Mouse (Mus musculus) MEL (cell line): ENCODE measurements at regions not wholly inside any gene's neighbourhood (a gene's known extent, or its start where the extent isn't known, plus 50 kb on each side); places are given as distances from the start of the nearest gene placed in this dataset.

Source experiments
- DNase-seq: peaks from one replicate; pipeline ENCODE4 v3.0.0; 2011; ENCODE audit warnings: low read depth, low spot score
- H3K27ac ChIP-seq: 2 replicates; pipeline ENCODE4 v1.5.1; 2012; ENCODE audit warnings: low read depth, mild to moderate bottlenecking, control low read depth, low read length, moderate library complexity; ENCODE audit not compliant: control insufficient read depth
- H3K27me3 ChIP-seq, 2 experiments: fragments of 150-350 bp in 1 of 2; sonication (generic) in 1 of 2; 2 replicates each; pipeline ENCODE4 v1.6.1; 2012; ENCODE audit warnings: low read length in 2 of 2, mild to moderate bottlenecking in 2 of 2, improper control_type of control experiment in 1 of 2, moderate library complexity in 1 of 2; ENCODE audit not compliant: insufficient read depth in 2 of 2, control insufficient read depth in 1 of 2
- H3K36me3 ChIP-seq, 2 experiments: 2 replicates each; pipeline ENCODE4 v1.6.1; 2012 to 2014; ENCODE audit warnings: low read length in 2 of 2, improper control_type of control experiment in 1 of 2, inconsistent platforms in 1 of 2, mild to moderate bottlenecking in 1 of 2; ENCODE audit not compliant: insufficient read depth in 2 of 2, control insufficient read depth in 1 of 2
- H3K4me1 ChIP-seq, 2 experiments: fragments of 150-350 bp in 1 of 2; sonication (generic) in 1 of 2; 2 replicates each; pipeline ENCODE4 v1.6.1; 2012; ENCODE audit warnings: low read length in 2 of 2, improper control_type of control experiment in 1 of 2, mild to moderate bottlenecking in 1 of 2; ENCODE audit not compliant: insufficient read depth in 2 of 2, control insufficient read depth in 1 of 2
- H3K4me3 ChIP-seq, 2 experiments: fragments of 150-350 bp in 1 of 2; sonication (generic) in 1 of 2; 2 replicates each; pipeline ENCODE4 v1.5.1; 2012; ENCODE audit warnings: low read depth in 2 of 2, low read length in 2 of 2, mild to moderate bottlenecking in 2 of 2, moderate library complexity in 2 of 2, control low read depth in 1 of 2, improper control_type of control experiment in 1 of 2; ENCODE audit not compliant: control insufficient read depth in 1 of 2, insufficient read depth in 1 of 2
- H3K79me2 ChIP-seq: 2 replicates; pipeline ENCODE4 v1.6.1; 2012; ENCODE audit warnings: mild to moderate bottlenecking, low read length, moderate library complexity; ENCODE audit not compliant: control insufficient read depth, poor library complexity, insufficient read depth
- H3K9ac ChIP-seq: 2 replicates; pipeline ENCODE4 v1.6.1; 2012; ENCODE audit warnings: low read depth, mild to moderate bottlenecking, control low read depth, low read length, moderate library complexity; ENCODE audit not compliant: control insufficient read depth, poor library complexity, severe bottlenecking
- H3K9me3 ChIP-seq: fragments of 150-350 bp; sonication (generic); replicated peaks from 2 replicates; pipeline ENCODE4 v1.6.1; 2012; ENCODE audit warnings: mild to moderate bottlenecking, low read length, improper control_type of control experiment, moderate library complexity; ENCODE audit not compliant: insufficient read depth
- BHLHE40 ChIP-seq: IDR thresholded peaks from 2 replicates; pipeline ENCODE4 v1.6.1; 2012; ENCODE audit warnings: low read depth, mild to moderate bottlenecking, inconsistent platforms, low read length, improper control_type of control experiment, borderline replicate concordance
- CTCF ChIP-seq, 3 experiments: IDR thresholded peaks in 2 of 3; conservative IDR thresholded peaks in 1 of 3; 2 replicates each; pipeline ENCODE4 v1.5.1; 2011 to 2012; ENCODE audit warnings: low read length in 3 of 3, low read depth in 2 of 3, mild to moderate bottlenecking in 2 of 3, improper control_type of control experiment in 1 of 3, inconsistent platforms in 1 of 3, mixed read lengths in 1 of 3, moderate library complexity in 1 of 3; ENCODE audit not compliant: control insufficient read depth in 1 of 3, insufficient read depth in 1 of 3, poor library complexity in 1 of 3, severe bottlenecking in 1 of 3
- ETS1 ChIP-seq: IDR thresholded peaks from 2 replicates; pipeline ENCODE4 v1.6.1; 2012; ENCODE audit warnings: low read depth, mild to moderate bottlenecking, inconsistent platforms, low read length, improper control_type of control experiment, moderate library complexity
- GABPA ChIP-seq: IDR thresholded peaks from 2 replicates; pipeline ENCODE4 v1.6.1; 2012; ENCODE audit warnings: low read depth, mild to moderate bottlenecking, inconsistent platforms, low read length, improper control_type of control experiment, moderate library complexity
- HCFC1 ChIP-seq: IDR thresholded peaks from 2 replicates; pipeline ENCODE4 v1.6.1; 2012; ENCODE audit warnings: low read depth, mild to moderate bottlenecking, inconsistent platforms, low read length, improper control_type of control experiment, moderate library complexity
- JUND ChIP-seq: IDR thresholded peaks from 2 replicates; pipeline ENCODE4 v1.6.1; 2011; ENCODE audit warnings: low read depth, mild to moderate bottlenecking, improper control_type of control experiment, low read length
- MAFK ChIP-seq: IDR thresholded peaks from 2 replicates; pipeline ENCODE4 v1.6.1; 2011; ENCODE audit warnings: low read depth, mild to moderate bottlenecking, low read length, improper control_type of control experiment, borderline replicate concordance
- MAX ChIP-seq: IDR thresholded peaks from 2 replicates; pipeline ENCODE4 v1.6.1; 2011; ENCODE audit warnings: low read length, improper control_type of control experiment
- MAZ ChIP-seq: IDR thresholded peaks from 2 replicates; pipeline ENCODE4 v1.6.1; 2012; ENCODE audit warnings: low read depth, mild to moderate bottlenecking, inconsistent platforms, low read length, improper control_type of control experiment
- MEF2A ChIP-seq: IDR thresholded peaks from 2 replicates; pipeline ENCODE4 v1.6.1; 2014; ENCODE audit warnings: low read depth, mild to moderate bottlenecking, inconsistent platforms, low read length, improper control_type of control experiment; ENCODE audit not compliant: poor library complexity, insufficient replicate concordance, severe bottlenecking; ENCODE audit errors: extremely low read depth
- MYC ChIP-seq: IDR thresholded peaks from 2 replicates; pipeline ENCODE4 v1.6.1; 2011; ENCODE audit warnings: low read depth, mild to moderate bottlenecking, low read length, improper control_type of control experiment, moderate library complexity
- POLR2AphosphoS2 ChIP-seq: IDR thresholded peaks from 2 replicates; pipeline ENCODE4 v1.6.1; 2011; ENCODE audit warnings: low read length, improper control_type of control experiment
- POLR2AphosphoS5 ChIP-seq: IDR thresholded peaks from 2 replicates; pipeline ENCODE4 v1.6.1; 2012; ENCODE audit warnings: low read depth, borderline replicate concordance, mild to moderate bottlenecking, inconsistent platforms, low read length, moderate library complexity, mixed read lengths
- RAD21 ChIP-seq: IDR thresholded peaks from 2 replicates; pipeline ENCODE4 v1.6.1; 2011; ENCODE audit warnings: mild to moderate bottlenecking, low read depth, low read length, improper control_type of control experiment
- RCOR1 ChIP-seq: IDR thresholded peaks from 2 replicates; pipeline ENCODE4 v1.6.1; 2012; ENCODE audit warnings: low read depth, mild to moderate bottlenecking, inconsistent platforms, low read length, improper control_type of control experiment
- SIN3A ChIP-seq: IDR thresholded peaks from 2 replicates; pipeline ENCODE4 v1.6.1; 2012; ENCODE audit warnings: low read length, improper control_type of control experiment, inconsistent platforms
- TAL1 ChIP-seq: IDR thresholded peaks from 2 replicates; pipeline ENCODE4 v1.6.1; 2012; ENCODE audit warnings: mild to moderate bottlenecking, inconsistent platforms, low read length, moderate library complexity, mixed read lengths
- TBP ChIP-seq: IDR thresholded peaks from 2 replicates; pipeline ENCODE4 v1.8.0; 2011; ENCODE audit warnings: low read depth, low read length, improper control_type of control experiment
- TCF12 ChIP-seq: IDR thresholded peaks from 2 replicates; pipeline ENCODE4 v1.6.1; 2014; ENCODE audit warnings: low read depth, mild to moderate bottlenecking, inconsistent platforms, low read length, improper control_type of control experiment, moderate library complexity
- UBTF ChIP-seq: IDR thresholded peaks from 2 replicates; pipeline ENCODE4 v1.6.1; 2012; ENCODE audit warnings: low read depth, mild to moderate bottlenecking, inconsistent platforms, low read length, improper control_type of control experiment, moderate library complexity, borderline replicate concordance; ENCODE audit not compliant: insufficient read depth
- USF1 ChIP-seq: IDR thresholded peaks from 2 replicates; pipeline ENCODE4 v1.6.1; 2014; ENCODE audit warnings: low read depth, mild to moderate bottlenecking, inconsistent platforms, low read length, improper control_type of control experiment, moderate library complexity
- ZC3H11A ChIP-seq: IDR thresholded peaks from 2 replicates; pipeline ENCODE4 v1.6.1; 2012; ENCODE audit warnings: low read depth, mild to moderate bottlenecking, inconsistent platforms, low read length, improper control_type of control experiment
- ZKSCAN1 ChIP-seq: IDR thresholded peaks from 2 replicates; pipeline ENCODE4 v1.6.1; 2012; ENCODE audit warnings: low read depth, mild to moderate bottlenecking, inconsistent platforms, low read length, improper control_type of control experiment, moderate library complexity
- ZMIZ1 ChIP-seq: IDR thresholded peaks from 2 replicates; pipeline ENCODE4 v1.6.1; 2012; ENCODE audit warnings: low read depth, mild to moderate bottlenecking, inconsistent platforms, low read length, improper control_type of control experiment, moderate library complexity
- ZNF384 ChIP-seq: IDR thresholded peaks from 2 replicates; pipeline ENCODE4 v1.6.1; 2012; ENCODE audit warnings: low read depth, mild to moderate bottlenecking, inconsistent platforms, low read length, improper control_type of control experiment

GRCm38 (mm10) chr12:78082163-78082562 is 111.9 kb upstream of the Gm6657 start:
- DNase-seq = no peak
- H3K36me3 ChIP-seq = no peaks in the 10 kb centered on the region
- H3K9ac ChIP-seq = no peak overlapping the region
- H3K27ac ChIP-seq = no peak overlapping the region
- no peaks in the 10 kb centered on the region for H3K4me1 ChIP-seq
- no peak for TF ChIP-seq MYC
- TF ChIP-seq, all 39 proteins: peak for 0
- Histone ChIP-seq H3K4me3 (no peak overlapping the region), H3K79me2 (no peaks in the 10 kb centered on the region), H3K27me3 (peaks cover 0 to 3% of the 10 kb centered on the region in 2 experiments; a peak in 1 of 4 replicates), H3K9me3 (no peaks in the 10 kb centered on the region)

DNA sequence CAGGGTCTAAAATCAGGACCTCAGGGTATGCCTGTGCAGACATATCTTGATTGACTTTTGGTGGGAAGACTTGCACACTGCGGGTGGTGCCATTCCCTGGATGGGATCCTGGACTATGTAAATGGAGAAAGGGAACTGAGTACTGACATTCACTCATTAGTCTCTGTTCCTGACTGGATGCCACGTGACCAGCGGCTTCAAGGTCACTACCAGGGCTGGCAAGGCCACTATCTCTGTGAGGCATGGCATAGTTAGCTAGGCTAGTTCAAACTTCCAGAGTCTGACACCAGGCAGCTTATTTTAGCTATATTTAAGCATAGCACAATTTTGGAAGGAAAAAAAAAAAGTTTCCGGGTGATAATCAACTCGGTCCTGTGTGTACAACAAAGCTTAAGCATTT is 108.0 kb upstream of the Gm6657 start:
- Histone ChIP-seq H3K4me3 (no peak overlapping the region), H3K36me3 (no peaks in the 10 kb centered on the region), H3K9ac (no peak overlapping the region), H3K27ac (no peak overlapping the region), H3K4me1 (no peaks in the 10 kb centered on the region), H3K79me2 (no peaks in the 10 kb centered on the region), H3K27me3 (peaks cover 0 to 5% of the 10 kb centered on the region in 2 experiments; a peak in 1 of 4 replicates), H3K9me3 (no peaks in the 10 kb centered on the region)
- TF ChIP-seq RAD21 (no peak), MAFK (no peak), TAL1 (no peak), BHLHE40 (no peak), USF1 (no peak), POLR2AphosphoS2 (no peak), TBP (no peak), MEF2A (no peak), ZKSCAN1 (no peak), ZMIZ1 (no peak), HCFC1 (no peak), JUND (no peak), ZNF384 (no peak), MAZ (no peak), CTCF (IDR thresholded peaks at IDR 0.05 in 2 of 3, conservative IDR thresholded peaks at IDR 0.05 in 1 of 3; ENCODE audit: control insufficient read depth in 1 of 3, insufficient read depth in 1 of 3, low read depth in 2 of 3, low read length in 3 of 3, poor library complexity in 1 of 3, severe bottlenecking in 1 of 3) (no peak)
- DNase-seq = no peak

DNA sequence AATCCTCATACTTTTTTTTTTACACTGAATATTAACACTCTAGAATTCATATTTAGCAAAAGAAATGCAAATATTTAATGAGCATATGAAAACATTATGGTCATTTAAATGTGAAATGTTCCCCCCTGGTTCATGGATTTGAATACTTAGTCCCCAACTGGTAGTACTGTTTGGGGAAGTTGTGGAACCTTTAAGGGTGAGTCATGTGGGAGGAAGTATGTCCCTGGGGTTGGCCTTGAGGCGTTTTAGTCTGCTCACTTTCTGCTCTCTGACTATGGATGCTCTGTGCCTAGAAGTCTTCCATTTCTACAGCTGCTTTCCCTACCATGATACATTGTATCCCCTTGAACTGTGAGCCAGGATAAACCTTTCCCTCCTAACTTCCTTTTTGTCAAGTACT is 106.1 kb upstream of the Gm6657 start:
- H3K27me3 ChIP-seq = peaks cover 0 to 3% of the 10 kb centered on the region in 2 experiments; a peak in 1 of 4 replicates
- no peaks in the 10 kb centered on the region for H3K9me3 ChIP-seq
- H3K36me3 ChIP-seq = no peaks in the 10 kb centered on the region
- no peaks in the 10 kb centered on the region for H3K4me1 ChIP-seq
- H3K4me3 ChIP-seq = no peak overlapping the region
- no peaks in the 10 kb centered on the region for H3K79me2 ChIP-seq
- peak; percentile 40 for DNase-seq
- no peak overlapping the region for H3K9ac ChIP-seq
- TF ChIP-seq TCF12 (no peak), MAX (no peak), UBTF (no peak), TAL1 (no peak), ZC3H11A (no peak), MAZ (no peak), ETS1 (no peak), GABPA (no peak), SIN3A (no peak), POLR2AphosphoS5 (no peak), MYC (no peak), BHLHE40 (no peak), ZNF384 (no peak), ZMIZ1 (no peak), RCOR1 (no peak)
- H3K27ac ChIP-seq = no peak overlapping the region
